Mouse (Mus musculus): ENCODE data around the gene Pou2f1.

DNA sequence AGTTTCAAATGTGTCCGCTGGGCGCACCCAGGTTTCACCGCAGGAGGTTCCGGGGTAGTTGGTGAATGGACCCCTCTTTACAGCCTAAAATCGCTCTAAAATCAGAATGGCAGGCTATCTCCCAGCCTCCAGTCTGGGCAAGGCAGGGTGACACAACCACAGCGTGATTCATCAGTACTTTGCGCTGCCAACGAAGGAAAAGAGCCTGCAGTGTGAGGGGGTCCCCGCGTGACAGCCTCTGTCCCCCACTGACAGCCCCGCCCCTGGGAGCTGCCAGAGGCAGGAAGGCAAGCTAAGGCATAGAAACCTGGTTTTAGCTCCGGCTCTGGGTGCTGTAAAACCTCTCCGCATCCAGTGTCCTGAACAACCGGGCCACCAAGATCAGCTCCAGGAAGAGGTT lies 157.1 kb downstream of the Pou2f1 start:
- TF ChIP-seq CTCF (IDR thresholded peaks at IDR 0.05; ENCODE audit: low read depth, low read length) = no peak
- no peak for TF ChIP-seq GATA1 (IDR thresholded peaks at IDR 0.05; ENCODE audit: borderline replicate concordance, low read length)
- TF ChIP-seq GATA2 (IDR thresholded peaks at IDR 0.05; ENCODE audit: borderline replicate concordance, low read depth, low read length) = no peak
- TF ChIP-seq TAL1 (conservative IDR thresholded peaks at IDR 0.05; ENCODE audit: low read depth, low read length) = no peak
